Mouse (Mus musculus) macrophage (primary cell): Measurements from ENCODE around the gene Ptprn2. TPM values are rescaled to one million over a fixed set of nuclear protein-coding genes. Genes with fewer than 3 reads are reported as not detected.

Source experiments
- H3K27ac ChIP-seq: fragments of 350-480 bp; formaldehyde crosslinking; 2 replicates; pipeline ENCODE4 v1.9.0; 2021
- H3K36me3 ChIP-seq: fragments of 350-480 bp; formaldehyde crosslinking; 2 replicates; pipeline ENCODE4 v1.9.0; 2021; ENCODE audit errors: inconsistent target
- H3K4me3 ChIP-seq: fragments of 350-480 bp; formaldehyde crosslinking; 2 replicates; pipeline ENCODE4 v1.9.0; 2021; ENCODE audit errors: inconsistent target
- H3K79me2 ChIP-seq: fragments of 350-480 bp; formaldehyde crosslinking; 2 replicates; pipeline ENCODE4 v1.9.0; 2021; ENCODE audit errors: inconsistent target
- WGBS: methylation state at CpG from one replicate; pipeline ENCODE4 v1.1.7; 2026; ENCODE audit warnings: inconsistent platforms; ENCODE audit not compliant: missing documents; 5-methylcytosine and 5-hydroxymethylcytosine counted together
- polyA plus RNA-seq: library from polyadenylated mRNA; stranded (reverse); fragments of 250-400 nt; gene quantifications from 3 replicates; pipeline ENCODE4 v1.2.4, GENCODE M21; 2018; ENCODE audit warnings: inconsistent platforms

Gene Ptprn2
- polyA plus RNA-seq, 1 experiment from 2014 or later = 0.06 TPM

GRCm38 (mm10) chr12:116846220-116846619 is 360.7 kb downstream of the Ptprn2 start:
- no peak overlapping the region for H3K27ac ChIP-seq
- H3K4me3 ChIP-seq = no peak overlapping the region
- no peaks in the 10 kb centered on the region for H3K36me3 ChIP-seq
- H3K79me2 ChIP-seq = no peaks in the 10 kb centered on the region

- no peaks in the 10 kb centered on the region for H3K36me3 ChIP-seq
- H3K4me3 ChIP-seq = no peak overlapping the region
- no peak overlapping the region for H3K27ac ChIP-seq
- no peaks in the 10 kb centered on the region for H3K79me2 ChIP-seq
- WGBS = 92% methylated on average over 4 of the region's 4 CpGs
Measured at GRCm38 (mm10) chr12:116847021-116847420, 361.5 kb downstream of the Ptprn2 start.

- no peak overlapping the region for H3K4me3 ChIP-seq
- no peak overlapping the region for H3K27ac ChIP-seq
- WGBS = 71% methylated on average over 7 of the region's 7 CpGs
- no peaks in the 10 kb centered on the region for H3K36me3 ChIP-seq
- no peaks in the 10 kb centered on the region for H3K79me2 ChIP-seq
Measured at GRCm38 (mm10) chr12:116856307-116856706, 370.8 kb downstream of the Ptprn2 start.

GRCm38 (mm10) chr12:116861360-116862017 is 376.0 kb downstream of the Ptprn2 start:
- Histone ChIP-seq H3K27ac (no peak overlapping the region), H3K79me2 (no peaks in the 10 kb centered on the region), H3K4me3 (no peak overlapping the region), H3K36me3 (no peaks in the 10 kb centered on the region)
- WGBS = 88% methylated on average over 4 of the region's 4 CpGs

DNA sequence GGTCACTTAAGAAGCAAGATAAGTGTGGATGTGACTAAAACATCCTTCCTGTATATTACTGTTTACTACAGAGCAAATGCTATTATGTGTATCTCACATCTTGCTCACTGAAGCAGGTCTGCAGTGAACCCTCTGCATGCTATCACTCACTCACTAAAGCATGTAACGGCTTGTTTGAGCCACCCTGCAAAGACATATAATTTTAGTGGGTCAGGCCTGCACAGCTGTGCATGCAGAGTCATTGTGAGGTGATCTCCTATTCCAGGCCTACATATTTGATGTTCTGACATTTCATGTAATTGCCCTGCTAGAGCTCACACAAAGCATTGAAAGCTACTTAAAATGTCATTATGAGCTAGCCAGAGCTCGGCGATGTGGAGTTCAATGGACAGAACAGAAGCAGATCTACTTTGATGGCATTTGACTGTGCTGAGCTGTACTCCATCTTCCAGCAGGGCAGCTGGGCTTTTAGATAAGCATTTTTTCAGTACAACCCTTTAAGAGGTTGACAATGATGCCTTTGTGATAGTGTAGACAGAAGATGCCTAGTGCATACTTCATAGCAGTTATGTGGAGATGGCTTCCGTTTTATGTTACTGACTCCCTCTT is 377.9 kb downstream of the Ptprn2 start:
- Histone ChIP-seq H3K27ac (no peak overlapping the region), H3K79me2 (no peaks in the 10 kb centered on the region), H3K36me3 (no peaks in the 10 kb centered on the region), H3K4me3 (no peak overlapping the region)
- WGBS = 87% methylated on average over 4 of the region's 4 CpGs

DNA sequence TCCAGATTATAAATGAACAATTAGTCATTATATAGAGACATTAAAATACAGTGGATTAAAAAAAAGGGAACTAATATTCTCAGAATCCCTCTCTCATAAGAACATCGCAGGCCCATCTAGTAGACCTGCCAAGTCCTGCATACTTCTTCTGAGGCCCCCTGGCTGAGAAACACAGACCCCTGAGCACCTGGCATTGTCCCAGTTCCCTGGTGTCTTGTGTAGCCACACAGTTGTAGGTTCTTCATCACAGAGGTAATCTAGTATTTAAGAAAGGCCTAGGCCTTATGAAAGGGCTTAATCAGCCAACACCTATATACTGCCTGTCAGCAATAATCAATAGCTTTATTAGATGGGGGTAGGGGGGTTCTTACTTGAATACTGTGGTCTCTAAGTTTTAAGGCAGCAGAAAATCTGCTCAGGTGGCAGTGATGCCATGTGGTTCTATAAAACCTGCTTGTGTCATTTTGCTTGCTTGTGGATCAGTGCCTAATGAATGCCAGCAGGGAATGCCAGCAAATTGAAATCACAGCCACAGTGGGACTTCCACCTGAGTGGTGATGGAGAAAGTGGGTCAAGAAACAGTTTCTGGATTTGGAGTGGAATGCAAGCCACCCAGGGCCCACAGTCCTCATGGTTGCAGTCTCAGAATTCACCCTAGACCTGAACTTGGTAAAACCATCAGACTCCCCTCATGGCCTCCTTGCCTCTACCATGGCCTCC is 388.5 kb downstream of the Ptprn2 start:
- Histone ChIP-seq H3K36me3 (no peaks in the 10 kb centered on the region), H3K27ac (no peak overlapping the region), H3K4me3 (no peak overlapping the region), H3K79me2 (no peaks in the 10 kb centered on the region)
- WGBS = 82% methylated on average over 1 of the region's 1 CpGs

- 76% methylated on average over 6 of the region's 6 CpGs for WGBS
- no peak overlapping the region for H3K27ac ChIP-seq
- no peak overlapping the region for H3K4me3 ChIP-seq
- H3K79me2 ChIP-seq = no peaks in the 10 kb centered on the region
- H3K36me3 ChIP-seq = no peaks in the 10 kb centered on the region
Measured at GRCm38 (mm10) chr12:116887496-116888281, 402.2 kb downstream of the Ptprn2 start.

- 63% methylated on average over 2 of the region's 2 CpGs for WGBS
- Histone ChIP-seq H3K36me3 (no peaks in the 10 kb centered on the region), H3K27ac (no peak overlapping the region), H3K79me2 (no peaks in the 10 kb centered on the region), H3K4me3 (no peak overlapping the region)
Measured at GRCm38 (mm10) chr12:116888856-116889255, 403.3 kb downstream of the Ptprn2 start.

GRCm38 (mm10) chr12:116892584-116892983 is 407.1 kb downstream of the Ptprn2 start:
- 89% methylated on average over 8 of the region's 8 CpGs for WGBS
- Histone ChIP-seq H3K27ac (no peak overlapping the region), H3K4me3 (no peak overlapping the region), H3K79me2 (no peaks in the 10 kb centered on the region), H3K36me3 (no peaks in the 10 kb centered on the region)

GRCm38 (mm10) chr12:116896651-116897050 is 411.1 kb downstream of the Ptprn2 start:
- WGBS = 63% methylated on average over 2 of the region's 2 CpGs
- H3K79me2 ChIP-seq = no peaks in the 10 kb centered on the region
- no peak overlapping the region for H3K4me3 ChIP-seq
- no peak overlapping the region for H3K27ac ChIP-seq
- H3K36me3 ChIP-seq = no peaks in the 10 kb centered on the region

- H3K79me2 ChIP-seq = no peaks in the 10 kb centered on the region
- H3K4me3 ChIP-seq = no peak overlapping the region
- 96% methylated on average over 3 of the region's 3 CpGs for WGBS
- H3K27ac ChIP-seq = no peak overlapping the region
- H3K36me3 ChIP-seq = no peaks in the 10 kb centered on the region
Measured at GRCm38 (mm10) chr12:116901773-116902172, 416.3 kb downstream of the Ptprn2 start.

DNA sequence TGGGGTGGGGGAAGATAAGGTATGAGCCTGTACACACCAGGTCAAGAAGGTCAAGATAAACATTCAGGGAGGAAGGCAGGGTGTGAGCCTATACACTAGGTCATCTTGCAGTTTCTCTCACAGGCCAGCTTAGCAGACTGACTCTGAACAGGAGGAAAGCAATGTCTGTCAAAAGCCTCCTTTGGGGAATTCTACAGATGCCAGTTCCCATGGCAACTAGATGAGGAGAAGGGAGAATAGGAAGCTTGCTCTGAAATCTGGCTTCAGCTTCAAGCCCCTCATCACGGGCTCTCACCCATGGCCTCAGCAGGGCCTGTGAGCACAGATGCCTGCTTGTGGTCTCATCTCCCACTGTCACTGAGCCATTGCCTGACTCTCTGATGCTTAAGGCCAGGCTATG is 421.9 kb downstream of the Ptprn2 start:
- Histone ChIP-seq H3K27ac (no peak overlapping the region), H3K4me3 (no peak overlapping the region), H3K79me2 (no peaks in the 10 kb centered on the region), H3K36me3 (no peaks in the 10 kb centered on the region)
- 71% methylated on average over 1 of the region's 1 CpGs for WGBS

DNA sequence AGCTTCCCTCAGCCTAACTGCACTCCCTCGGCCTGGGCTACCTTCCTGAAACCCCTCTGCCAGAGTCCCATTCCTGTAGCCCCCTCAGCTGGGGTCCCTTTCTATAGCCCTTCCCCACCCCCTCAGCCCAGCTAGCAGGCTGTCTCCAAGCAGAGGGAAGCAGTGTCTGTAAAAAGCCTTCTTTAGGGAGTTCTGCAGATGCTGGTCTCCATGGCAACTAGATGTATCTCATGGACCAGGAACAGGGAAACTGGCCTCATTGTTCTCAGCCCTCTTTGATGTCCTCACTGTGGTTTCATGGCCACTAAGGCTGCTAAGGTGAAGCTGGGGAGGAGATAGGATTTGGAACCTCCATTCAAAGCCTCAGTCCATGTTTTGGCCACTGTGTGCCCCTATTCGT is 423.1 kb downstream of the Ptprn2 start:
- Histone ChIP-seq H3K27ac (no peak overlapping the region), H3K79me2 (no peaks in the 10 kb centered on the region), H3K4me3 (no peak overlapping the region), H3K36me3 (no peaks in the 10 kb centered on the region)
- WGBS = 67% methylated on average over 1 of the region's 2 CpGs

GRCm38 (mm10) chr12:116916776-116917175 is 431.3 kb downstream of the Ptprn2 start:
- Histone ChIP-seq H3K4me3 (no peak overlapping the region), H3K36me3 (no peaks in the 10 kb centered on the region), H3K27ac (no peak overlapping the region), H3K79me2 (no peaks in the 10 kb centered on the region)
- WGBS = 81% methylated on average over 5 of the region's 5 CpGs

GRCm38 (mm10) chr12:116919185-116919584 is 433.7 kb downstream of the Ptprn2 start:
- WGBS = 78% methylated on average over 6 of the region's 6 CpGs
- no peaks in the 10 kb centered on the region for H3K36me3 ChIP-seq
- no peak overlapping the region for H3K27ac ChIP-seq
- no peaks in the 10 kb centered on the region for H3K79me2 ChIP-seq
- H3K4me3 ChIP-seq = no peak overlapping the region
